Mouse (Mus musculus) ES-E14 (cell line): Measurements from ENCODE around the gene Igf1.

ENCODE experiments used
- CHD2 ChIP-seq: IDR thresholded peaks from 2 replicates; pipeline ENCODE4 v1.6.1; 2014; ENCODE audit warnings: mild to moderate bottlenecking, low read depth, low read length, inconsistent platforms
- MAFK ChIP-seq: IDR thresholded peaks from 2 replicates; pipeline ENCODE4 v1.6.1; 2014; ENCODE audit warnings: mild to moderate bottlenecking, low read depth, low read length, inconsistent platforms; ENCODE audit not compliant: insufficient read depth

- no peak for TF ChIP-seq MAFK
- no peak for TF ChIP-seq CHD2
These were observed 26.0 kb upstream of the Igf1 start for GRCm38 (mm10) chr10:87832101-87832500.
